23 mouse cellular contexts compared by ENCODE assay signal in genomic region chr10:84687736-84688135, GRCm38 (mm10).
A peak's percentile ranks its signal among the peaks of the same experiment; 100 is the strongest.
DNase-seq lines count a peak whose midpoint lies in the region; ATAC-seq and TF ChIP-seq lines count a peak whose summit lies in the region.
"Had no signal": no experiment of that assay in that cellular context is flagged by ENCODE, and none has a peak within 500 bp of the region (broad histone marks: within the 10 kb centered on the region; RNA-seq: fewer than 3 reads in every experiment).

No protein-coding gene starts in this region.

- intact Hi-C loops in heart, postnatal 36 days (cut with DNase I): no loop called here
- intact Hi-C loops in heart, postnatal 25 days (cut with DNase I): no loop called here

- H3K9me3 ChIP-seq in heart, embryonic 11.5 days (replicated peaks; ENCODE audit: control insufficient read depth, low read length): no peaks in the 10 kb centered on the region
- H3K9me3 ChIP-seq in heart, embryonic 15.5 days (replicated peaks): no peaks in the 10 kb centered on the region
- H3K9me3 ChIP-seq in midbrain, embryonic 10.5 days (replicated peaks): no peaks in the 10 kb centered on the region
- no peaks in the 10 kb centered on the region for H3K9me3 ChIP-seq in midbrain, postnatal 0 days (ENCODE audit: low read length)
- H3K9me3 ChIP-seq: embryonic facial prominence, embryonic 12.5 days; embryonic facial prominence, embryonic 15.5 days; intestine, embryonic 15.5 days had no signal

- H3K4me1 ChIP-seq in heart, embryonic 11.5 days (ENCODE audit: control insufficient read depth, insufficient read depth, low read length): peaks cover 25% of the 10 kb centered on the region
- H3K4me1 ChIP-seq in heart, embryonic 15.5 days (replicated peaks): peaks cover 38% of the 10 kb centered on the region
- H3K4me1 ChIP-seq in midbrain, embryonic 10.5 days: peaks cover 76% of the 10 kb centered on the region
- no peaks in the 10 kb centered on the region for H3K4me1 ChIP-seq in midbrain, postnatal 0 days (ENCODE audit: insufficient read depth, low read length)
- H3K4me1 ChIP-seq: embryonic facial prominence, embryonic 12.5 days; embryonic facial prominence, embryonic 15.5 days; intestine, embryonic 15.5 days had no signal

- H3K27me3 ChIP-seq in heart, embryonic 11.5 days (ENCODE audit: control insufficient read depth, insufficient read depth, low read length): no peaks in the 10 kb centered on the region
- H3K27me3 ChIP-seq in heart, embryonic 15.5 days: no peaks in the 10 kb centered on the region
- H3K27me3 ChIP-seq in midbrain, embryonic 10.5 days (ENCODE audit: low read depth, poor library complexity, severe bottlenecking): peaks cover 44% of the 10 kb centered on the region
- no peaks in the 10 kb centered on the region; the same call in 1 of the 2 replicates for H3K27me3 ChIP-seq in midbrain, postnatal 0 days (ENCODE audit: insufficient read depth, low read length)
- H3K27me3 ChIP-seq: embryonic facial prominence, embryonic 12.5 days; embryonic facial prominence, embryonic 15.5 days; intestine, embryonic 15.5 days had no signal

- peak overlapping the region; percentile 87; the same call in 1 of the 2 replicates for H3K27ac ChIP-seq in heart, embryonic 11.5 days (ENCODE audit: low read depth, low read length)
- peak overlapping the region; percentile 86 for H3K27ac ChIP-seq in heart, embryonic 15.5 days
- H3K27ac ChIP-seq in midbrain, embryonic 10.5 days (replicated peaks): peak overlapping the region; percentile 75
- no peak overlapping the region for H3K27ac ChIP-seq in midbrain, postnatal 0 days (ENCODE audit: low read depth, low read length)
- H3K27ac ChIP-seq: embryonic facial prominence, embryonic 12.5 days; embryonic facial prominence, embryonic 15.5 days; gastrocnemius, adult 2 months; intestine, embryonic 15.5 days had no signal

- no peak overlapping the region for H3K4me3 ChIP-seq in heart, embryonic 11.5 days (ENCODE audit: low read depth, low read length)
- no peak overlapping the region for H3K4me3 ChIP-seq in heart, embryonic 15.5 days
- H3K4me3 ChIP-seq in midbrain, embryonic 10.5 days: no peak overlapping the region
- no peak overlapping the region for H3K4me3 ChIP-seq in midbrain, postnatal 0 days (ENCODE audit: low read depth, low read length)
- H3K4me3 ChIP-seq: embryonic facial prominence, embryonic 12.5 days; embryonic facial prominence, embryonic 15.5 days; gastrocnemius, adult 2 months; intestine, embryonic 15.5 days had no signal

- DNase-seq in heart, postnatal 36 days: no peak
- DNase-seq in heart, postnatal 25 days (ENCODE audit: low spot score): no peak
- DNase-seq in midbrain, embryonic 10.5 days (ENCODE audit: low spot score): no peak
- DNase-seq in midbrain, postnatal 0 days (ENCODE audit: low spot score): no peak
- DNase-seq: adrenal gland, adult 2 months; adrenal gland, postnatal 14 days; cerebellum, adult 11 months; cerebellum, adult 2 months; cerebellum, adult 9-11 months; cerebellum, postnatal 25 days; forebrain, postnatal 0 days; gastrocnemius, adult 2 months; gastrocnemius, postnatal 14 days; heart, adult 18-20 months; kidney, adult 11 months; kidney, adult 8-10 months had no signal

- no peak for ATAC-seq in heart, embryonic 11.5 days (replicated peaks; ENCODE audit: insufficient number of reproducible peaks, low FRiP score, low TSS enrichment)
- no peak for ATAC-seq in heart, embryonic 15.5 days (replicated peaks; ENCODE audit: insufficient number of reproducible peaks, insufficient read depth, low FRiP score, low read depth)
- ATAC-seq in midbrain, postnatal 0 days (ENCODE audit: low FRiP score): no peak
- ATAC-seq: CD4-positive, CD25-positive, alpha-beta regulatory T cell, adult 4 months; forebrain, embryonic 14.5 days; forebrain, postnatal 0 days; intestine, embryonic 15.5 days had no signal

- no peak for TF ChIP-seq CTCF in midbrain, postnatal 0 days (IDR thresholded peaks at IDR 0.05)

- H3K9ac ChIP-seq in heart, embryonic 11.5 days (ENCODE audit: low read depth, low read length): no peak overlapping the region
- no peak overlapping the region for H3K9ac ChIP-seq in heart, embryonic 15.5 days
- H3K9ac ChIP-seq in midbrain, postnatal 0 days (replicated peaks; ENCODE audit: low read length, poor library complexity, severe bottlenecking): no peak overlapping the region
- H3K9ac ChIP-seq: embryonic facial prominence, embryonic 12.5 days; embryonic facial prominence, embryonic 15.5 days; forebrain, postnatal 0 days; intestine, embryonic 15.5 days had no signal

- 83% methylated on average over 4 of the region's 4 CpGs for WGBS in heart, embryonic 11.5 days (ENCODE audit: insufficient replicate concordance)
- 82% methylated on average over 4 of the region's 4 CpGs for WGBS in heart, embryonic 15.5 days
- WGBS in midbrain, embryonic 10.5 days: 85% methylated on average over 4 of the region's 4 CpGs
- 95% methylated on average over 4 of the region's 4 CpGs for WGBS in midbrain, postnatal 0 days

- H3K36me3 ChIP-seq in heart, embryonic 11.5 days (ENCODE audit: control insufficient read depth, insufficient read depth, low read length): no peaks in the 10 kb centered on the region
- H3K36me3 ChIP-seq in heart, embryonic 15.5 days: peaks cover 3% of the 10 kb centered on the region; the same call in 1 of the 2 replicates
- peaks cover 7% of the 10 kb centered on the region; the same call in 1 of the 2 replicates for H3K36me3 ChIP-seq in midbrain, embryonic 10.5 days
- 0 out of 2 replicates have a peak, but pooled peaks cover 4% of the 10 kb centered on the region for H3K36me3 ChIP-seq in midbrain, postnatal 0 days (ENCODE audit: insufficient read depth, low read length)
- H3K36me3 ChIP-seq: intestine, embryonic 15.5 days had no signal

- H3K4me2 ChIP-seq in heart, embryonic 11.5 days: no peak overlapping the region
- no peak overlapping the region for H3K4me2 ChIP-seq in heart, embryonic 15.5 days
- H3K4me2 ChIP-seq in midbrain, postnatal 0 days (ENCODE audit: low read depth, low read length, poor library complexity, severe bottlenecking): no peak overlapping the region
- H3K4me2 ChIP-seq: embryonic facial prominence, embryonic 12.5 days; embryonic facial prominence, embryonic 15.5 days; intestine, embryonic 15.5 days had no signal
